Mouse (Mus musculus): Measurements from ENCODE around the gene Rtkn.

Rtkn gene

GRCm38 (mm10) chr6:83179390-83180117 is 44.3 kb downstream of the Rtkn start:
- DNase-seq, result peak; percentile 27

- no peak for DNase-seq
These were observed 45.3 kb downstream of the Rtkn start for GRCm38 (mm10) chr6:83180605-83181004.

GRCm38 (mm10) chr6:83184858-83185435 is 49.7 kb downstream of the Rtkn start:
- no peak for DNase-seq

- DNase-seq, result peak; percentile 74
These were observed 50.9 kb downstream of the Rtkn start for GRCm38 (mm10) chr6:83185895-83186861.

GRCm38 (mm10) chr6:83186946-83187345 is 51.7 kb downstream of the Rtkn start:
- no peak for DNase-seq

GRCm38 (mm10) chr6:83193571-83193970 is 58.3 kb downstream of the Rtkn start:
- DNase-seq, result no peak

GRCm38 (mm10) chr6:83197345-83198004 is 62.2 kb downstream of the Rtkn start:
- DNase-seq, result peak; percentile 63
